Comparison of ENCODE assay signal across 14 mouse cellular contexts in the genomic region with DNA sequence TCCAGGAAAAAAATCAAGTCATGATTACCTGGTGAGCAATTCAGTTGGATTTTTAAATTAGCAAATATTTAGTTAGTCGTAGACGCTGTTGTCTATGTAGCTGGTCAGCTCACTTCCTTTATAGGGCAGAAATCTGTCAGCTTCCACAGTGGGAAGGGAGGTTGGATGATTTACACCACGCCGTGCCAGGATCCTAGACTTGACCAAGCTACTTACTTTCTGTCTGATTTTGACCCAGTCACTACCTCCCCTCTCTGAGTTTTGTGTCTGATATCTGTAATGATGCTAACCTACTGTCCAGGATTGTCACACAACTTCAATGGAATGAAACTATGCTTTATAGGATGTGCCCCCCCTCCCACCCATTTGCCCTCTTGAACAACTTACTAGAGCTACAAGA. TPM values are rescaled to one million over a fixed set of nuclear protein-coding genes. Genes with fewer than 3 reads are reported as not detected.
DNase-seq lines count a peak whose midpoint lies in the region; ATAC-seq and TF ChIP-seq lines count a peak whose summit lies in the region.
"Had no signal": no experiment of that assay in that cellular context is flagged by ENCODE, and none has a peak within 500 bp of the region (broad histone marks: within the 10 kb centered on the region; RNA-seq: fewer than 3 reads in every experiment).

No protein-coding gene starts in this region.

- DNase-seq in embryo, embryonic 10.5 days (ENCODE audit: low spot score) = peak; percentile 33
- no peak for DNase-seq in embryo, embryonic 9.5 days (ENCODE audit: extremely low spot score)
- DNase-seq in forebrain, embryonic 10.5 days (ENCODE audit: extremely low spot score, low spot score) = no peak
- DNase-seq in kidney, adult 9 months = no peak
- no peak for DNase-seq in cerebellum, adult 2 months
- DNase-seq: adrenal gland, postnatal 10 days; gastrocnemius, postnatal 36 days; lung, adult 2 months; thymus, adult 18-20 months had no signal

- peak overlapping the region; percentile 27; the same call in 1 of the 2 replicates for H3K4me3 ChIP-seq in forebrain, embryonic 10.5 days
- H3K4me3 ChIP-seq in hindbrain, embryonic 13.5 days = no peak overlapping the region
- no peak overlapping the region for H3K4me3 ChIP-seq in midbrain, embryonic 15.5 days
- H3K4me3 ChIP-seq in liver, embryonic 12.5 days = no peak overlapping the region
- no peak overlapping the region for H3K4me3 ChIP-seq in cerebellum, adult 2 months (replicated peaks; ENCODE audit: insufficient read depth, low read depth, low read length)

- TF ChIP-seq CTCF in cerebellum, adult 2 months (IDR thresholded peaks at IDR 0.05; ENCODE audit: borderline replicate concordance, insufficient read depth, low read depth, low read length) = no peak

- H3K9me3 ChIP-seq in forebrain, embryonic 10.5 days = no peaks in the 10 kb centered on the region
- H3K9me3 ChIP-seq in hindbrain, embryonic 13.5 days = no peaks in the 10 kb centered on the region
- H3K9me3 ChIP-seq in midbrain, embryonic 15.5 days = no peaks in the 10 kb centered on the region
- no peaks in the 10 kb centered on the region for H3K9me3 ChIP-seq in liver, embryonic 12.5 days (replicated peaks)

- H3K36me3 ChIP-seq in forebrain, embryonic 10.5 days (replicated peaks) = no peaks in the 10 kb centered on the region
- no peaks in the 10 kb centered on the region for H3K36me3 ChIP-seq in hindbrain, embryonic 13.5 days
- no peaks in the 10 kb centered on the region for H3K36me3 ChIP-seq in midbrain, embryonic 15.5 days (replicated peaks)
- H3K36me3 ChIP-seq in liver, embryonic 12.5 days = no peaks in the 10 kb centered on the region

- 81% methylated on average over 4 of the region's 4 CpGs for WGBS in forebrain, embryonic 10.5 days
- WGBS in hindbrain, embryonic 13.5 days = 59% methylated on average over 4 of the region's 4 CpGs
- 55% methylated on average over 4 of the region's 4 CpGs for WGBS in midbrain, embryonic 15.5 days
- WGBS in liver, embryonic 12.5 days (ENCODE audit: insufficient replicate concordance) = 70% methylated on average over 4 of the region's 4 CpGs
- WGBS in cerebellum, adult 2 months = 66% methylated on average over 4 of the region's 4 CpGs

- H3K4me1 ChIP-seq in forebrain, embryonic 10.5 days = peaks cover 46% of the 10 kb centered on the region
- peaks cover 32% of the 10 kb centered on the region for H3K4me1 ChIP-seq in hindbrain, embryonic 13.5 days (replicated peaks)
- H3K4me1 ChIP-seq in midbrain, embryonic 15.5 days = peaks cover 28% of the 10 kb centered on the region
- no peaks in the 10 kb centered on the region for H3K4me1 ChIP-seq in liver, embryonic 12.5 days
- H3K4me1 ChIP-seq in cerebellum, adult 2 months (ENCODE audit: control insufficient read depth, insufficient read depth, low read length) = peaks cover 2% of the 10 kb centered on the region; the same call in 1 of the 2 replicates

- peak; percentile 55 for ATAC-seq in hindbrain, embryonic 13.5 days (ENCODE audit: low FRiP score)
- ATAC-seq in midbrain, embryonic 15.5 days (replicated peaks) = peak; percentile 41
- no peak for ATAC-seq in liver, embryonic 12.5 days

- H3K9ac ChIP-seq in hindbrain, embryonic 13.5 days = no peak overlapping the region
- H3K9ac ChIP-seq in midbrain, embryonic 15.5 days = no peak overlapping the region
- no peak overlapping the region for H3K9ac ChIP-seq in liver, embryonic 12.5 days

- TF ChIP-seq POLR2A in cerebellum, adult 2 months (IDR thresholded peaks at IDR 0.05; ENCODE audit: borderline replicate concordance, insufficient read depth, low read length) = no peak

- H3K27me3 ChIP-seq in forebrain, embryonic 10.5 days (ENCODE audit: poor library complexity, severe bottlenecking) = no peaks in the 10 kb centered on the region
- H3K27me3 ChIP-seq in hindbrain, embryonic 13.5 days = no peaks in the 10 kb centered on the region
- no peaks in the 10 kb centered on the region for H3K27me3 ChIP-seq in midbrain, embryonic 15.5 days (replicated peaks)
- 0 out of 2 replicates have a peak, but pooled peaks cover 3% of the 10 kb centered on the region for H3K27me3 ChIP-seq in liver, embryonic 12.5 days (replicated peaks)
- no peaks in the 10 kb centered on the region; the same call in 1 of the 2 replicates for H3K27me3 ChIP-seq in cerebellum, adult 2 months (ENCODE audit: control insufficient read depth, insufficient read depth, low read length)

- peak overlapping the region; percentile 90 for H3K27ac ChIP-seq in forebrain, embryonic 10.5 days
- peak overlapping the region; percentile 90 for H3K27ac ChIP-seq in hindbrain, embryonic 13.5 days
- peak overlapping the region; percentile 89 for H3K27ac ChIP-seq in midbrain, embryonic 15.5 days
- H3K27ac ChIP-seq in liver, embryonic 12.5 days = no peak overlapping the region
- H3K27ac ChIP-seq in cerebellum, adult 2 months (ENCODE audit: insufficient read depth, low read length) = no peak overlapping the region

- H3K4me2 ChIP-seq in hindbrain, embryonic 13.5 days = peak overlapping the region; percentile 41
- H3K4me2 ChIP-seq in midbrain, embryonic 15.5 days = peak overlapping the region; percentile 43
- no peak overlapping the region for H3K4me2 ChIP-seq in liver, embryonic 12.5 days

RNA-seq across cellular contexts. Expression of a gene that starts 23.5 kb away (rescaled TPM):
- 8.2 and 9.8 TPM in 2 replicates for polyA plus RNA-seq in forebrain, embryonic 10.5 days (2016; fragmentation: Nextera tagmentation; extraction: Ambion mirVana)
- polyA plus RNA-seq in hindbrain, embryonic 13.5 days (2015; fragmentation: Nextera tagmentation; extraction: Ambion mirVana) = 5.6 and 5.8 TPM in 2 replicates
- polyA plus RNA-seq in midbrain, embryonic 15.5 days (2015; fragmentation: Nextera tagmentation; extraction: Ambion mirVana) = 7.3 and 9.1 TPM in 2 replicates
- polyA plus RNA-seq in liver, embryonic 12.5 days (2016; fragmentation: Nextera tagmentation; extraction: Ambion mirVana) = 0.42 and 0.43 TPM in 2 replicates
- 56.6 and 66.9 TPM in 2 replicates for polyA plus RNA-seq in cerebellum, adult 2 months (2012; rRNA removed)

RNA-seq across cellular contexts. Expression of a gene that starts 29.3 kb away (rescaled TPM):
- not detected in 2 replicates for polyA plus RNA-seq in forebrain, embryonic 10.5 days (2016; fragmentation: Nextera tagmentation; extraction: Ambion mirVana)
- polyA plus RNA-seq in hindbrain, embryonic 13.5 days (2015; fragmentation: Nextera tagmentation; extraction: Ambion mirVana) = not detected in 2 replicates
- not detected in 2 replicates for polyA plus RNA-seq in midbrain, embryonic 15.5 days (2015; fragmentation: Nextera tagmentation; extraction: Ambion mirVana)
- polyA plus RNA-seq in liver, embryonic 12.5 days (2016; fragmentation: Nextera tagmentation; extraction: Ambion mirVana) = not detected in 2 replicates
- polyA plus RNA-seq in cerebellum, adult 2 months (2012; rRNA removed) = not detected in 2 replicates
- polyA plus RNA-seq: kidney, embryonic 16.5 days; limb, embryonic 11.5 days; lung, adult 2 months had no signal

Comparison
In these comparisons a context has a peak if more than half of its experiments do, and no peak if none do; other contexts are left out.
1. H3K27ac ChIP-seq: peak in forebrain, embryonic 10.5 days (single experiment), hindbrain, embryonic 13.5 days (single experiment) and midbrain, embryonic 15.5 days (single experiment); none in liver, embryonic 12.5 days (single experiment) and cerebellum, adult 2 months (single experiment).